Mouse (Mus musculus): ENCODE data around the gene Trim67.

DNA sequence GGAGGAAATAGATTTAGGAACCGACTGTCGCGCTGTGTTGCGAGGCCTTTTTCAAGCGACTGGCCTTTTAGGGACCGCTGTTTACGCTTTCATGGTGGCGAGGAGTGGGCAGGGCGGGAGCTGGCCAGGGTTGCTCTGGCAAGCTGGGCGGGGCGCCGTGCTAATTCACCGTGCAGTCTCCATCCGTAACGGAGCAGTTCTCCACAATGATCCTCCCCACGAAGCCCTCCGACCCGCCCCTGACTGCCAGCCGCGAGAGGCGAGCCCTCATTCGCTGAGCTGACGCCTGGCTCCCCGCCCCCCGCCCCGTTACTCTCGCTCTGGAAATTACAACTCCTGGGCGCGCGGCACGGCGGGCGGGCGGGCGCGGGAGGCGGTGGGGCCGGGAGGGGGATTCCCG is at the start of gene Trim67:
- TF ChIP-seq GATA1 (IDR thresholded peaks at IDR 0.05; ENCODE audit: borderline replicate concordance, low read length) (no peak), FLI1 (IDR thresholded peaks at IDR 0.05; ENCODE audit: low read length) (no peak)

Data from megakaryocyte, embryonic 14.5 days (primary cell).